Mouse (Mus musculus): ENCODE results near the gene Spta1. TPM values are rescaled to one million over a fixed set of nuclear protein-coding genes. Genes with fewer than 3 reads are reported as not detected.

The Spta1 gene
- not detected in 2 replicates for polyA plus RNA-seq (2012; rRNA removed)

DNA sequence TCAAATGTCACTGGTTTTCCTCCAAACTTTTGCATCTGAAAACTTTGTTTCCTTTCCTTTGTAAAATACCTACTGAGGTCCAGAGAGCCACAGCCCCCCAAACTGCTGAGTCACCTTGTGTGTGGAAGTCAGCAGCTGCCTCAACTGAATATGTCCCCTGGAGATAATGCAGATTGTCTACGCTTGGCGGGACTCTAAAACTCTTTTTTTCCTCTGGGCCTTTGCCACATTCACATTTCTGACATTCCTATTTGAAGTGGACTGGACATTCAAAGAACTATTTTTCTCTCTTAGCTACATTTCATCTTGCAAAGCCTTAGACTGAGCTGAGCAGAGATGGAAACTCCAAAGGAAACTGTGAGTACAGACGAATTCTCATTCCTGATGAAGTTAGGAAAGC is at the start of gene Spta1:
Gene Spta1, plus strand, starts transcription at position 172 of the 400 bp plus-strand sequence.

DNA sequence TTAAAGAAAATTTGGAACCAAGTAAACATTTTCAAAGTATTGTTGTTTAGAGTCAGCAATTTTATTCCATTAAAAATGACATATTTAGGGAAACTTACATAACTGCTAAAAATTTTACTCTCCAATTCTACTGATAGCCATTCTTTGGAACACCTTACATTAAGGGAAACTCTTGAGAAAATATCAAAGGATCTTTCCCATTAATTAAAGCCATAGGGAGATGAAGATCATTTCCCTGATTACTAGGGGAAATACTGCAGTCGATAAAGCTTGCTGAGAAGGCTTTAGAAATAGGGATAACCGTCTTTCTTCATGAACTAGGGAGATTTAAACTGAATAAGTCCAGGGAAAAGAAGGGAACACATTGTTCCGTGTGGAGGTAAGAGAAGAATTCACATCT is 41.4 kb upstream of the Spta1 start, which contains the start of gene Olfr424:
Gene Olfr424, plus strand, starts transcription at position 301 of the 400 bp plus-strand sequence.

DNA sequence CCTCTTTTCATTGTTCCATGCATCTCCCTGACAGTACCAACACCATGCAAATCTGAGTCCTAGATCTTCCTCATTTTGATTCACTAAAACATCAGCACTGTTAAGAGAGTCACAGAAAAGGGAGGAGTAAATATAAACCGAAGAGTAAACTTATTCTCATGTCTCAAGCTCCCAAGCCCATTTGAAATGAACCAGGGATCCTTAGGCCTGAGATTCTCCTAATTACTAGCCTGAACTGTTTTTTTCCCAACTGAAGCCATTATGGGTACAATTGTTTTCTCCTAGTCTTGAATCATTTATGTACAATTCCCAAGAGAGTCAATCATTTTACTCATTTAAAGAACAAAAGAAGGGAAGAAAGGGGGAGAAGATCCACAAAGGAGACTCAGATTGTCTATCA is 17.2 kb upstream of the Spta1 start, which contains the start of gene Olfr420:
Gene Olfr420, plus strand, starts transcription at position 301 of the 400 bp plus-strand sequence.

DNA sequence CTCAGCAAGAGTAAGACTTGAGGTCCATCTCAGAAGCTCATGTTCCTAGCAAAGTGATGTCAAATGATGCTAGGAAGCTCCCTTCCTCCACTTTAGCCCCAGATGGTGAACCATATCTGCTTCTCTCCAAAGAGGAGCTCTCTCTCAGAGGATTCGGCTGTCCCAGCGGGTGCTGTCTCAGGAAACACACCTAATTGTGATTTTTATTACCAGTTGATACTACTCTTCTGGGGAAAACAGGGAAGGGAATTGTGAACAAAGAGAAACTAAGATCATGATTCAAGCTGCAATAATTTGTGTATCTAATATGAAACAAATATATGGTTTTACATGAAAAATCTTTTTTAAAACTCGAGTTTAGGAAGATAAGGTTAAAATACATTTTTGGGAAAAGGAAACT is 79.4 kb downstream of the Spta1 start, which contains the start of gene Olfr419:
Gene Olfr419, minus strand, starts transcription at position 101 of the 400 bp plus-strand sequence.

Other genes with a start within 250 kb of the Spta1 start
- gene Mndal, start 230.3 kb upstream of the Spta1 start, polyA plus RNA-seq (2012; rRNA removed): 0.38 TPM in 1 of 2 replicates, not detected in the other
- 0.28 and 0.98 TPM in 2 replicates for gene Ifi203, start 230.1 kb upstream of the Spta1 start, polyA plus RNA-seq (2012; rRNA removed)
- gene Ifi202b, start 190.0 kb upstream of the Spta1 start, polyA plus RNA-seq (2012; rRNA removed): not detected in 2 replicates
- 0.04 TPM in 1 of 2 replicates, not detected in the other for gene Ifi205, start 141.0 kb upstream of the Spta1 start, polyA plus RNA-seq (2012; rRNA removed)
- gene Olfr433, start 132.1 kb upstream of the Spta1 start, polyA plus RNA-seq (2012; rRNA removed): 0.15 TPM in 1 of 2 replicates, not detected in the other
- gene Olfr432, start 123.6 kb upstream of the Spta1 start, polyA plus RNA-seq (2012; rRNA removed): 0.08 TPM in 1 of 2 replicates, not detected in the other
- gene Olfr430, start 106.2 kb upstream of the Spta1 start, polyA plus RNA-seq (2012; rRNA removed): not detected in 2 replicates
- not detected in 2 replicates for gene Olfr429, start 88.4 kb upstream of the Spta1 start, polyA plus RNA-seq (2012; rRNA removed)
- not detected in 2 replicates for gene Olfr427, start 75.9 kb upstream of the Spta1 start, polyA plus RNA-seq (2012; rRNA removed)
- gene Olfr231, start 51.6 kb upstream of the Spta1 start, polyA plus RNA-seq (2012; rRNA removed): not detected in 2 replicates
- not detected in 2 replicates for gene Olfr424, start 41.3 kb upstream of the Spta1 start, polyA plus RNA-seq (2012; rRNA removed)
- not detected in 2 replicates for gene Olfr420, start 17.1 kb upstream of the Spta1 start, polyA plus RNA-seq (2012; rRNA removed)
- not detected in 2 replicates for gene Olfr419, start 79.3 kb downstream of the Spta1 start, polyA plus RNA-seq (2012; rRNA removed)
- not detected in 2 replicates for gene Mptx1, start 157.7 kb downstream of the Spta1 start, polyA plus RNA-seq (2012; rRNA removed)
- not detected in 2 replicates for gene Olfr417, start 192.3 kb downstream of the Spta1 start, polyA plus RNA-seq (2012; rRNA removed)
- not detected in 2 replicates for gene Olfr248, start 218.3 kb downstream of the Spta1 start, polyA plus RNA-seq (2012; rRNA removed)

Measured in stomach, adult 2 months (tissue).